Mouse (Mus musculus): ENCODE measurements around the gene Ccdc85b.
A peak's percentile ranks its signal among the peaks of the same experiment; 100 is the strongest.
"Not testable (repeated sequence)": the region's sequence is repeated elsewhere in the genome, so short reads cannot be mapped to it uniquely, and the experiment has no call there.

Ccdc85b gene

DNA sequence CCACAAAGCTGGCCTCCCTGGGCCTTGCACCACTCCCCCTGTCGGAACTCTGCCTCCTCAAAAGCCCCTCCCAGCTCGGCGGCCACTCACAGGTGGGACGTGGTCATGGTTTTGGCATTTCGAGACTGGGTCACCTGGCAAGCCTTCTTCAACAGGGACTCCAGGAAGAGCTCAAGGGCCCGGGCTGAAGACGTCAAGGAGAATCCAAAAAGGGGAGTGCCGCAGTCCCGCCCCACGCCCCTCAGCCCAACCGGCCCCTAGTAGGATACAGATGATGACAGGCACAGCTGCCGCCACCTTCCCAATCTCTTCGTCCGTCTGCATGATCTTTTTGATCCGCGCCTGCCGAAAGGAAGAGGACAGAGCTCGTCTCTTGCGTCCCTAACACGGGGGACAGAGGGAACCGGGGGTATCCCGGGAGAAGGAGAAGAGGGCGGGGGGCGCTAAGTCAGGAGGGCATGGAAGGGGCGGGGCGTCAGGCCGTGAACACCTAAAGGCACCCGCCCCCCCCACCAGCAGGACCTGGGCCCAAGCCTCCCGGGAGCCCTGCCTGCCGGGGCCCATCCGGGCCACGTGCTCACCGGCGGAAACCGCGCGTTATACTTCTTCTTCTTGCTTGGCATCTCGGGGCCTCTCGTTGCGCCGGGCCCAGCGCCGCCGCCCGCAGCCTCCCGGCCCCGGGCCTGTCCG is 33.5 kb downstream of the Ccdc85b start:
- DNase-seq (ENCODE audit: low spot score), result peak; percentile 85

DNA sequence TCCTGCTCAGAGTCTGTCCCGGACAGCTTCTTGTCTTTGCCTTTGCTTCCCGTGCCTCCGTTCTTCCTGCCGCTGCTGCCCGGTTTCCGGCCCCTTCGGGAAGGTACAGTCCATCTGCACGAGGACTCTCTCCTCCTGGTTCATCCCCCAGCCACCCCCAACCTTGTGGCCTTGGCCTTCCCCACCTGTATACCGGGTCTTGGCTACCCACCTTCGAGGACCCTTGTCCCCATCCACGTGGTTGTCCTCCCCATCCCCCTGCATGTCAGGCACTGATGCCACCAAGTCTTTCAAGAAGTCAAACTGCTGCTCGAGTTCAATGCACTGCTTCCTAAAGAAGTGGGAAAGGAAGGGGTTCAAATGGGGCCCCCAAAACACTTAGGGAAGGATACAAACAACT is 34.1 kb downstream of the Ccdc85b start:
- DNase-seq (ENCODE audit: low spot score), result no peak

DNA sequence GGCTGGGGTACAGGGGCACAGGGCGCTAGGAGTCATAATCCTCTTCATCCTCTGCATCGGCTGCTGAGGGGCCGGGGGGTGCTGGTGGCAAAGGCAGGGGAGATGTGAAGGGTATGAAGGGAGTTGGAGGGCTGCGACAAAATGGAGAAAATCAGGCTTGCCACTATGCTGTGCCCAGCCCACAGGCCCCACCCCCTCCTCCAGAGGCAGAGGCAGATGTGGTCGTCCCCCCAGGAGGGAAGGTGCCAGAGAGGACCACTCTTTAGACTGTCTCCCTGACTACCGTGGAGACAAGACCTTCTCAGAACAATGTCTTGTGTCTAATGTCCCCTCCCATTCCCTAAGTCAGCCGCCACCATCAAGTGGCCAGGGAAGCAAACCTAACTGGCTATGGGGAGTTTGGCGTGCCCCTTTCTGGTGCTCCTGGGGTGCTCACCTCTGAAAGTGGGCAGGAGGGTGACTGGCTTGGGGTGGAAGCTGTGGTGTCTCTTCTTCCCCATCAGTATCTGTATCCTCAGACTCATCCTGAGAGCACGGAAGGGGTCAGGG is 34.7 kb downstream of the Ccdc85b start:
- DNase-seq (ENCODE audit: low spot score), result no peak

DNA sequence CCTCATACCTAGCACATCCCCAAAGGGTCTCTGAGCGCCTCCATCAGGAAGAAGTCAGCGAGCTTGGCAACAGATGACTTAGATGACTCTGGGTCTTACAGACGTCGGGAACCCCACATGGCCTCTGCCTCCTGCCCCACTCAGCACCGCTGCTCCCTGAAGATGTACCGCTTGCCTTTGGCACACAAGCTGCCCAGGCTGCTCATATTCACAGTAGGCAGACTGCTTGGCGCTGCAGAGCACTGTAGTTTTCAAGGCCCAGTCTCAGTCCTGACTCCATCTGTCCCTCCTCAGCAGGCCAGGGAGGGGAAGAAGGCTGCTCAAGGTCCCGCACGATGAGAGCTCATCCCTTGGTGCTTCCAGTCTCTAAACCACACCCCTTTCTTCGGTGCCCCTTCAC is 35.4 kb downstream of the Ccdc85b start:
- DNase-seq (ENCODE audit: low spot score), result no peak

GRCm38 (mm10) chr19:5421784-5422183 is 35.9 kb downstream of the Ccdc85b start:
- DNase-seq (ENCODE audit: low spot score), result no peak

DNA sequence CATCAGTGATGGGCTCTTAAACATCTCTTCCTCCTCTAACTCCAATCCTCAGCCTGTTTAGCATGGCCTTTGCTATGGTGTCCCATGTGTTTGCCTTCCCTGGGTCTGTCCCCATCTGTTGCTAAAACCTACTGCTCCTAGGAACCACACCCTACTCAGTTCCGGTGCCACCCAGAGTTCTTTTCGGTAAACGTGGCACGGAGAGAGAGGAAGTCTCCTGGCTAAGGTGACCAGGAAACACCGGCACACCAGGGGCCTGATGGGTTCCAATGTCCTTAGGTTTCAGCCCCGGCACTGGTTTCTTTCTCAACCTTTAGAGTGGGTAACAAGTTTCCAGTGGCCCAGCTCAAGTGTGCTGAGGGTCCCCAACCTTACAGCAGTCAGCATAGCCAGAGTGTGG is 37.1 kb downstream of the Ccdc85b start:
- DNase-seq (ENCODE audit: low spot score), result no peak

DNA sequence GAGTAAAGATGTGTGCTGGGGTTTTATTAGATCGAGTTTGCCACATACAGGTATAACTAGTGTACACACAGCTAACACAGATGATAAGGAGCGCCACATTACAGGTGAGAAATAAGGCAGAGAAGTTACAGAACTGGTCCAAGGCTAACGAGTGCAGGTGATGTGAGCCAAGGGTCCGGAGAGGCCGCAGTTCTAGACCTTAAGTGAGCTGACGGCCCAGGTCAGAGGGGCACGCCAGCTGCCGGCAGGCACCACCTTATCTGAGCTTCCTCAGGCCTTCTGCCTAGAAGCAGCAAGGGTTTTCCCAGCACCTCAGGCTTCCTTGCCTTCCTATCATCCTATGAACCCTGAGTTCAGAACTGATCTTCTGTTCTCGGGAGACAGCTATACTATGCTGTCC is 38.1 kb downstream of the Ccdc85b start:
- no peak for DNase-seq (ENCODE audit: low spot score)

DNA sequence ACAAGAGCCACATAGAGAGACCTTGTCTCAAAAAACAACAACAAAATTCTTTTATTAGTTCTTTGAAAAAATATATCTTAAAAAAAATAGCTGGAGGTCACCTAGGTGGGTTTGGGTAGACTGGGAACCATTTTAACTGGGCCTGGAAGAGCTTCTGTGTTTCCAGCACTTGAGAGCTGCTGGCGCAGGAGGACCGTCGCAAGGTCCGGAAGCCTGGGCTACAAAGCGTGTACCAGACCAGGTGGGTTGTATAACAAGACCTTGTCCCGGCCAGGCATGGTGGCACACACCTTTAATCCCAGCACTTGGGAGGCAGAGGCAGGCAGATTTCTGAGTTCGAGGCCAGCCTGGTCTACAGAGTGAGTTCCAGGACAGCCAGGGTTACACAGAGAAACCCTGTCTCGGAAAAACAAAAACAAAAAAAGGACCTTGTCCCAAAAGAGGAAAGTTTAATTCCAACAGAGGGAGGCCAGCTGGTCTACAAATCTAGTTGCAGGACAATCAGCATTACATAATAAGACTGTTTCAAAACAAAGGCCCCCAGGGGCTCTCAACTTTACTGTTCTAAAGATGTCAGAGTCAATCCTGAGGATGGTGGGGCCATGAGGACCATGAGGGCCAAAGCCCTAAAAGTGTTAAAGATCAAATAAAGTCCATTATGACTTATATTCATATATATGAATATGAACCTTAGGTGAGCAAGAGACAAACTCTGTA is 38.8 kb downstream of the Ccdc85b start:
- no peak for DNase-seq (ENCODE audit: low spot score)

DNA sequence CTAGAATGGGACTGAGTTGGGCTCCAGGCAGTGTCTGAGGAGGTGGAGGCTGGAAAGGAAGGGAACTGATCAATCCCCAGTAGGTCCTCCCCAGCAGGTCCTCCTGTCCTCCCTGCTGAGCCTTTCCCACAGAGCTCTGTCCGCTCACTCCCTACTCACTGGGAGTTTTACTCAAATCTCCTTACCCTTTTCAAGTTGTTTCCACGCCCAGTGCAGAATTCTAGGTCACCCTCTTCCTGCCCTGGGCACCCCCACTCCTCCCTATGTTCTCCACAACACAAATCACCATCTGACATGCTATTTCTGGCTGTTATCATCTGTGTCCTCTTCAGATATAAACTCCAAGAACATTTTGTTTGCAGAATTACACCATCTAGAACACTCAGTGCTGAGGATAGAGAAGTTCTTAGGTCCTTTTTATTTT is 43.1 kb downstream of the Ccdc85b start:
- peak; percentile 76 for DNase-seq (ENCODE audit: low spot score)

DNA sequence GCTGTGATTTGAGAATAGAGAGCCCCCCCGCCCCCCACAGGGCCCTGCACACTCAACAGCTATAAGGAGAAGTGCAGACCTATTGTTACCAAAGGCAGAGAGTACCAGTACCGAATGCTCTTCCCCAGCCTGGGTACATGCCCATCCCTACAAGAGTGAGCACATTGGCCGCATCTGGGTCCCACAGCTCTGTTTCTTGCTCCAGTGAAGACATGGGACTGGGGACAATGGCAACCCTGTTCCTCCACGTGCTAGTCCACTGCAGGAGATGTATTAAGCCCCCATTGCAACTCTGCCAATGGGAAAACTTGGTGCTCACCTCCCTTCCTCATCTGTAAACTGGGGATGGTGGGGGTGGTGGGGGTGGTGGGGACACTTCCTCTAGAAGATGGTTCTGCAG is 43.9 kb downstream of the Ccdc85b start:
- DNase-seq (ENCODE audit: low spot score), result no peak

- DNase-seq (ENCODE audit: low spot score), result no peak
Observed at GRCm38 (mm10) chr19:5411961-5412360, 45.7 kb downstream of the Ccdc85b start.

GRCm38 (mm10) chr19:5410641-5411040 is 47.1 kb downstream of the Ccdc85b start:
- DNase-seq (ENCODE audit: low spot score), result no peak

GRCm38 (mm10) chr19:5409068-5409467 is 48.6 kb downstream of the Ccdc85b start:
- DNase-seq (ENCODE audit: low spot score), result no peak

DNA sequence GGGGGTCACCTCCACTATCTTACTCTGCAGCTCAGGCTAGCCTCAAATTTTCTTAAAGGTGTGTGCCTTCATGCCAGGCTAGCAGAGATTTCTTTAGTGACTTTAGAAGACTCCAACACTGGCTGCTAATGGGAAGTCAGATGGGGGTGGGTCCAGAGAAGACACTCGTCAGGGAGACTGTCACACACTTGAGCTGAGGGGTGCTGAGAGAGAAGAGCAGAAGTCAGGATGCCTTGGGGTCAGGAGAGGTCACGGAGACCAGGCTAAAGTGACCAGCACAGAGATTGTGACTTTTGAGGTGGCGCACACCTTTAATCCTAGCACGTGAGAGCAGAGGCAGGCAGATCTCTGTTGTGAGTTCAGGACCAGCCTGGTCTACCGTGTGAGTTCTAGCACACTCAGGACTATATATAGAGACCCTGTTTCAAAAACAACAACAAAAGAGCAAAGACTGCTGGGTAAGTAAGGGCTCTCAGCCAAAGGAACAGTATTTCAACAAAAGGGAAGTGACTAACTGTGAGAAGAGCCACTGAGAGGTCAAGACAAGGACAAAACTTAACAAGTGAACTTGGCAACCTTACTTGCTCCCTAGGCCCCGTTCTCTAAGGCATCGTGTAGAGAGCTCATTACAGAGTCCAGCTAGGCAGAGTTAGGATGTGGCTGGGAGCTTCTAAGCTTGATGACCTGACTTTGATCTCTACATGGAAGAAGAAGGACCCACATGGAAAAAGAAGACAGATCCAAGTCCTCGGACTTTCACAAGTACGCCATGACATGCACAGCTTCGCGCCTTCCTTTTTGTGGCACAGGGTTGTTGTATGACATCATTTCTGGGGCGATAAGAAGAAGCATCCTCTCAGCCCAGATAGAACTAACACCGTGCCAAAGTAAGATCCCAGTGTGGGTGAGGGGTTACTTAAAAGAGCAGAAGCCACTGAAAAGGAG is 49.4 kb downstream of the Ccdc85b start:
- DNase-seq (ENCODE audit: low spot score), result no peak

GRCm38 (mm10) chr19:5407133-5407532 is 50.6 kb downstream of the Ccdc85b start:
- DNase-seq (ENCODE audit: low spot score), result no peak

GRCm38 (mm10) chr19:5406531-5407126 is 51.1 kb downstream of the Ccdc85b start:
- not testable (repeated sequence) for DNase-seq (ENCODE audit: low spot score)

GRCm38 (mm10) chr19:5405924-5406323 is 51.8 kb downstream of the Ccdc85b start:
- DNase-seq (ENCODE audit: low spot score), result no peak

Data from testis, postnatal 14 days (tissue).